Mouse (Mus musculus) kidney, adult 2 months (tissue): ENCODE results near the gene Xylt1. TPM values are rescaled to one million over a fixed set of nuclear protein-coding genes. Genes with fewer than 3 reads are reported as not detected.

Experiments
- DNase-seq: peaks from one replicate; pipeline ENCODE4 v3.0.0; 2021
- H3K27ac ChIP-seq: fragments of 200-500 bp; 2 replicates; pipeline ENCODE4 v1.5.1; 2012; ENCODE audit warnings: low read depth, low read length, control low read depth, inconsistent platforms; ENCODE audit not compliant: insufficient read depth
- H3K27me3 ChIP-seq: fragments of 200-500 bp; replicated peaks from 2 replicates; pipeline ENCODE4 v1.6.1; 2012; ENCODE audit warnings: mild to moderate bottlenecking, moderate library complexity, low read length, inconsistent platforms; ENCODE audit not compliant: control insufficient read depth, insufficient read depth
- H3K36me3 ChIP-seq: fragments of 200-500 bp; 2 replicates; pipeline ENCODE4 v1.6.1; 2012; ENCODE audit warnings: mild to moderate bottlenecking, moderate library complexity, low read length, inconsistent platforms; ENCODE audit not compliant: control insufficient read depth, insufficient read depth
- H3K4me1 ChIP-seq: fragments of 200-500 bp; 2 replicates; pipeline ENCODE4 v1.6.1; 2011; ENCODE audit warnings: low read length; ENCODE audit not compliant: control insufficient read depth, insufficient read depth
- H3K4me3 ChIP-seq: fragments of 200-500 bp; 2 replicates; pipeline ENCODE4 v1.5.1; 2011; ENCODE audit warnings: mild to moderate bottlenecking, low read depth, low read length, control low read depth; ENCODE audit not compliant: insufficient read depth
- CTCF ChIP-seq: fragments of 200-500 bp; conservative IDR thresholded peaks from 2 replicates; pipeline ENCODE4 v1.5.1; 2011; ENCODE audit warnings: low read depth, mild to moderate bottlenecking, control low read depth, low read length, moderate library complexity, mixed read lengths; ENCODE audit not compliant: insufficient read depth, insufficient read length
- POLR2A ChIP-seq: fragments of 200-500 bp; IDR thresholded peaks from one replicate; pipeline ENCODE4 v1.6.1; 2011; ENCODE audit warnings: low read depth, low read length, control low read depth
- WGBS: fragments of 180-500 bp; shearing (Covaris S2); methylation state at CpG from one replicate; pipeline ENCODE4 v1.1.7; 2018; 5-methylcytosine and 5-hydroxymethylcytosine counted together
- polyA plus RNA-seq: library from polyadenylated mRNA; depleted of rRNA; stranded (reverse); fragments of >200 nt; gene quantifications from 2 replicates; pipeline ENCODE4 v1.2.3, GENCODE M21; 2012

The Xylt1 gene
- polyA plus RNA-seq, 1 experiment = 6.1 TPM

DNA sequence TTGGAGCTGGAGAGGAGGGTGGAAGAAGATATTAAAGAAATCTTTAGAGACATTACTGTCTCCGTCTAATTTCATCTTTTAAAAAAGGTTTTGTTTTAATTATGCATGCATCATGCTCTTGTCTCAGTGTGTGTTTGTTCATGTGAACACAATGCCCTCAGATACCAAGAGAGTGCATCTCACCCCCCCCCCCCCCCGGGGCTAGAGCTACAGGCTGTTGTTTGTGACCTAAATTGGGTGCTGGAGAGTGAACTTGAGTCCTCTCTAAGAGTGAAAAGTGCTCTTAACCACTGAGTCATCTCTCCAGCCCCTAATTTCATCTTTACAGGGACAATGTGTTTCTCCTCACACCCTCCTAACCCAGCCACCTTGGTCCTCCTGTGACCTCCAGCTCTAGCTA is 131.5 kb downstream of the Xylt1 start:
- H3K4me3 ChIP-seq = no peak overlapping the region
- H3K4me1 ChIP-seq = peaks cover 18% of the 10 kb centered on the region
- TF ChIP-seq POLR2A (no peak), CTCF (no peak)
- no peak for DNase-seq
- WGBS = 71% methylated on average over 2 of the region's 2 CpGs
- no peaks in the 10 kb centered on the region for H3K36me3 ChIP-seq
- no peak overlapping the region for H3K27ac ChIP-seq
- no peaks in the 10 kb centered on the region for H3K27me3 ChIP-seq

DNA sequence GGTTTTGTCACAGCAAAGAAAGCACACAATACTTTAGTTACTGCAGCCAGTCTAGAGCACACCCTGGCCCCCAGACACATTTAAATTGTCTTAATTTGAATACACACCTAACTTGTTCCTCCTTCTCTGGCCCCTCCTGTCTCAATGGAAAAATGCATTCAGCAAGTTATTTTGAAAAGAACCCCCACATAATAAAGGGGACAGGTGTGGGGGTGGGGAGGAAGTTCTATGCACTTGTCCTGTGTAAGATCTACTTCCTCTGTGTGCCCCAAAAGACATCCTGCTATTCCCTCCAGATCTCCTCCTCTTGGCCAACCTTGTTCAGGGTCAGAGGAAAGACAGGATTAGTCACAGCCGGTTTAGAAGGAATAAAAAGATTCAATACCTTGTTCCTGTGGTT is 135.0 kb downstream of the Xylt1 start:
- peaks cover 18% of the 10 kb centered on the region for H3K4me1 ChIP-seq
- TF ChIP-seq CTCF (no peak), POLR2A (no peak)
- H3K27ac ChIP-seq = no peak overlapping the region
- no peaks in the 10 kb centered on the region for H3K27me3 ChIP-seq
- DNase-seq = no peak
- 46% methylated on average over 1 of the region's 1 CpGs for WGBS
- H3K36me3 ChIP-seq = no peaks in the 10 kb centered on the region
- H3K4me3 ChIP-seq = no peak overlapping the region

DNA sequence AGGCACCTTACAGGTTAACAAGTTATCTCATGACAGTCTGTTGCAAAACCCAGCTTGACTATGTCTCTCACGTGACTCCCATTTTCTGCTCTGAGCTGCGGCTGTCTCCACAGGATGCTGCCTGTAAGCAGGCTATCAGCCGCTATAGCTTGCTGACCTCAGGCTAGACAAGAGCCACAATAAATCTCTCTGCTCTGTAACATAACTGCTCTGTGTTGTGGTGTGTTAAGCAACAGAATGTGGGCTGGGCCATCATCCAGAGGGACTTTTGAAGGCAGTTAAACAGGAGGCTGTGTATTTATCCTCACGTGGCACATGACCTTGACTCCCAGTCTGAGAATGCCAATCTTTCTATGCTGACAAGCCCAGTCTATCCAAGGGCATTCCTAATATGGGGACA is 136.1 kb downstream of the Xylt1 start:
- DNase-seq = peak; percentile 38
- Histone ChIP-seq H3K4me1 (peaks cover 18% of the 10 kb centered on the region), H3K36me3 (no peaks in the 10 kb centered on the region), H3K27me3 (no peaks in the 10 kb centered on the region), H3K4me3 (no peak overlapping the region), H3K27ac (no peak overlapping the region)
- WGBS = 40% methylated on average over 4 of the region's 4 CpGs
- TF ChIP-seq CTCF (no peak), POLR2A (no peak)

DNA sequence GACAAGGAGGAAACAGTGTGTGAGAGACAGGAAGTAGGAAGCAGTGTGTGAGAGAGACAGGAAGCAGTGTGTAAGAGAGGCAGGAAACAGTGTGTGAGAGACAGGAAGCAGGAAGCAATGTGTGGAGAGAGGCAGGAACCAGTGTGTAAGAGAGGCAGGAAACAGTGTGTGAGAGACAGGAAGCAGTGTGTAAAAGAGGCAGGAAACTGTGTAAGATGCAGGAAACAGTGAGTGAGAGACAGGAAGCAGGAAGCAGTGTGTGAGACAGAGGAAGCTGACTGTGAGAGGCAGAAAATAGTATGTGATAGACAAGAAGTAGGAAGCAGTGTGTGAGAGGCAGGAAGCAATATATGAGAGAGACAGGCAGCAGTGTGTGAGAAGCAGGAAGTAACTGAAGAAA is 140.6 kb downstream of the Xylt1 start:
- Histone ChIP-seq H3K4me1 (peaks cover 6% of the 10 kb centered on the region), H3K4me3 (no peak overlapping the region), H3K27me3 (no peaks in the 10 kb centered on the region), H3K36me3 (no peaks in the 10 kb centered on the region), H3K27ac (no peak overlapping the region)
- no peak for TF ChIP-seq POLR2A
- DNase-seq = no peak

DNA sequence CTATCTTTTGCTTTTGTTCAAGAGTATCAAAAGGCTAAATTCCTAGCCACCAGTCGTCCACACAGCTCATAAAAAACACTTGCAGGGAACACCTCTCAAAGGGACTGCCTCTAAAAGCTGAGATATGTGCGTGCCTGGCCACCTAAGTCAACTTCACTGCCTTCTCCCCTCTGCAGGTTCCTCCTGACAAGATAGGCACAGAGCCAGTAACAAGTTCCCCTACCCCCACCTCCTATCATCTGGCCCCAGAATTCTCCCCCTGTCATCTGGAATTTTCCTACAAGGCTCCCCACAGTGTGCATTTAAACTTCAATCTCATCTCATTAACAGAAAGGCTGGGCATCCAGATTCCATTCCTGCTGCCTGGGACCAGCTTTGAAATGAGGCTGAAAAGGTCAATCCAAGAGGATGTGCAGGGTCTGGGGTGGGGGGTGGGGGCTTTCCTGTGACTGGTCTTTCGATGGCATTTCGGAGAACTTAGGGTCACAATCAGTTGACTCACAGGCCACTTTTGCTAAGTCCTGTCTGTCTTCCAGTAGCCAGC is 141.4 kb downstream of the Xylt1 start:
- TF ChIP-seq POLR2A = no peak
- no peaks in the 10 kb centered on the region for H3K36me3 ChIP-seq
- DNase-seq = no peak
- no peak overlapping the region for H3K27ac ChIP-seq
- H3K27me3 ChIP-seq = no peaks in the 10 kb centered on the region
- H3K4me1 ChIP-seq = 0 out of 2 replicates have a peak, but pooled peaks cover under 1% of the 10 kb centered on the region
- 54% methylated on average over 4 of the region's 4 CpGs for WGBS
- no peak overlapping the region for H3K4me3 ChIP-seq

DNA sequence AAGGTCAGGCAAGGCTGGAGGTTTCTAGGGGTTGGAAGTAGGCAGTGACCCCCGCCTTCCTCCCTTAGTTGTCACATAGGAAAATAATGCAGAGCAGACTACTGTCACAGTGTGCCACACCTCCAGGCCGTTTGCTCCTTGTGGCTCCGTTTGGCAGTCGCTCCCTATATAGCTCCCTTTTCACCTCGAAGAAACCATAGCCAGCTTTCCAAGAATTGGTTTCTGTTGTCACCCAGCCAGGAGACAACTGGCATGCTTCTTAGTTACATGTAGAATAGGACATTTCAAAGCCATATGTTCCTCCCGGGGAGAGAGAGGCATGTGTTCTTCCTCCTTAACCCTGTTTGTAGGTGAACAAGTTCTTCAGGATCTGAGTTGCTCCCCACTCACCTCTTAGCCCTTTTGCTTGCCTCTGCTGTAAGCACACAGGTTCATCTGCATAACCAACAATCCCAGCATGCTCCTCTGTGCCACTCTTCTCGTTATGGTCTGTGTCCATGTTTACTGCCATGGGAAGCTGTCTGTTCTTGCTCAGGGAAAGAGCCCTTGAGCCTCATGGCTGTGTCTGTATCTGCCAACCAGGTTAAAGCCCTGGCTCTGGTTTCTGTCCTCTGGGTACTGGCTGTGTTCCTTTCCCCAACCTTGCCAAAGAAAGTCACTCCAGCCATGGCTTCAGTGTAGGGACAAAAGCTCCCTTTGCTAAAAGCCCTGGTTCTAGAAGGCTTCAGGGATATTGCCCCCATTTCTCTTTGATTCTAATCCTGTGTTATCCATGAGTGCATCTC is 143.8 kb downstream of the Xylt1 start:
- no peaks in the 10 kb centered on the region for H3K4me1 ChIP-seq
- no peaks in the 10 kb centered on the region for H3K27me3 ChIP-seq
- no peak overlapping the region for H3K27ac ChIP-seq
- TF ChIP-seq CTCF = no peak
- no peak for TF ChIP-seq POLR2A
- H3K4me3 ChIP-seq = no peak overlapping the region
- H3K36me3 ChIP-seq = no peaks in the 10 kb centered on the region
- no peak for DNase-seq
- 58% methylated on average over 7 of the region's 7 CpGs for WGBS

DNA sequence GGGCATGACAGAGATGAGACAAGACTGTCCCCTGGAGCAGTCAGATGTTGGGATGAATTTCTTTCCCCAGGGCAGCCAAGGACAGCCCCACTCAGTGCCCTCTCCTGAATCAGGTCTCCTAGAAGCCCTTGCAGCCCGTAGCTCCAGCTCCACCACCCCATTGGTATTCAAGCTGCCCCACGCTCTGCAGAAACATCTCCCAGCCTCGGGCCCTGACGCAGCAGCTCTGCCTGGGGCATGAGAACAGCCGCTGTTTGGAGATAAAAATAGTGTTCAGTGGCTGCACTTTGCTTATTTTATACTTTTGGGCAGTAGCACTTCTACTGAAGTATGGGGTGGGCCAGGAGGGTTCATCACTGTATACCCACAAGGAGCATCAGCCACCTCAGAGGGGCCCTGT is 144.9 kb downstream of the Xylt1 start:
- Histone ChIP-seq H3K36me3 (no peaks in the 10 kb centered on the region), H3K4me1 (no peaks in the 10 kb centered on the region), H3K27me3 (no peaks in the 10 kb centered on the region), H3K4me3 (no peak overlapping the region), H3K27ac (no peak overlapping the region)
- 95% methylated on average over 5 of the region's 5 CpGs for WGBS
- no peak for TF ChIP-seq CTCF
- no peak for TF ChIP-seq POLR2A
- DNase-seq = no peak

DNA sequence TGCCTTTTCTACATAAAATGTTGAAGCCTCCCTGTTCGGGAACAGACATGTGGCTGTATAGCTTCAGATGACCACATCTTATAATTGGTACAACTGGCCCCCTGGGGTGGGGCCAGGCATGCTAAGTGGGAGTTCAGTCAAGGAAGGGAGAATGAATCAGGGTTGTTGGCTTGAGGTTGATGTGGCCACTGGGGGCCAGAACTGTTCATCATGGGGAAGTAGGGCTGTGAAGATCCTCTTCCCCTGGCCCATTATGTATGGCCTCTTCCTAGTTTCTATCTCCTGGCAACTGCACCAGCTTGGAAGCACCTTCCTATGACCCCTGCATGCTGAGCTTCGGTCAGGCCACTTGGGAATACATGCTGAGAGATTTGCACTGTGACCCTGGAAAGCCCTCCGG is 145.8 kb downstream of the Xylt1 start:
- TF ChIP-seq POLR2A = no peak
- no peak for TF ChIP-seq CTCF
- H3K4me1 ChIP-seq = no peaks in the 10 kb centered on the region
- H3K36me3 ChIP-seq = no peaks in the 10 kb centered on the region
- DNase-seq = no peak
- no peaks in the 10 kb centered on the region for H3K27me3 ChIP-seq
- no peak overlapping the region for H3K4me3 ChIP-seq
- no peak overlapping the region for H3K27ac ChIP-seq
- 90% methylated on average over 3 of the region's 3 CpGs for WGBS
